Mouse (Mus musculus) megakaryocyte, embryonic 14.5 days (primary cell): ENCODE measurements around the gene Evc. TPM values are rescaled to one million over a fixed set of nuclear protein-coding genes. Genes with fewer than 3 reads are reported as not detected.
A peak's percentile ranks its signal among the peaks of the same experiment; 100 is the strongest.

Experiments used
- H3K27me3 ChIP-seq: replicated peaks from 2 replicates; pipeline ENCODE3; 2012; ENCODE audit warnings: inconsistent platforms
- H3K36me3 ChIP-seq: replicated peaks from 2 replicates; pipeline ENCODE3; 2012; ENCODE audit warnings: low read length, inconsistent platforms, mixed read lengths
- H3K4me1 ChIP-seq: 2 replicates; pipeline ENCODE4 v1.6.1; 2012; ENCODE audit warnings: inconsistent platforms
- H3K4me3 ChIP-seq: replicated peaks from 2 replicates; pipeline ENCODE3; 2012; ENCODE audit warnings: moderate library complexity, mild to moderate bottlenecking, inconsistent platforms
- H3K9me3 ChIP-seq: 2 replicates; pipeline ENCODE4 v1.6.1; 2012; ENCODE audit warnings: inconsistent platforms
- FLI1 ChIP-seq: IDR thresholded peaks from 2 replicates; pipeline ENCODE4 v1.6.1; 2012; ENCODE audit warnings: low read length, inconsistent platforms, mixed read lengths
- GATA1 ChIP-seq: IDR thresholded peaks from 3 replicates; pipeline ENCODE4 v1.6.1; 2012; ENCODE audit warnings: mixed read lengths, low read length, inconsistent platforms, borderline replicate concordance
- polyA plus RNA-seq: library from polyadenylated mRNA; stranded (reverse); fragments of >175 nt; gene quantifications from 2 replicates; pipeline ENCODE4 v1.2.3, GENCODE M21; 2012; ENCODE audit warnings: low replicate concordance; ENCODE audit not compliant: insufficient read depth

The Evc gene
- polyA plus RNA-seq, 1 experiment: 0.08 TPM

DNA sequence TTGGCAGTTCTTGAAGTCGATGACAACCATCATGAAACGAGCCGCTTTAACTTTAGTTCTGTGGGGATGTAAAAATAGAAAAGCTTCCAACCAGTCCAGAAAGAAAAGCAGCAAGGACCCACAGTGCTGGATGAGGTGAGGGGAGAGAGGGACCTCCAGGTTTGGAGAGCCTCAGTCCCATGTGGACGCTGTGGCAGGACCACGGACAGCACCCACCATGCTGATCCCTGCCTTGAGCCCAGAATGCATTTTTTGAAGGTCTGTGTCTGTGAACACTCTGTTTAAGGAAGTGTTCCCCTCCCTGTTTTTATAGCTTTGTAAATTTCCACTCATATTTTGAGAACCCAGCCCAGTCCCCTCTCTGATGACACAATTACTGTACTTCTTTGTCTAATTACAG is 79.5 kb downstream of the Evc start:
- Histone ChIP-seq H3K4me3 (no peak overlapping the region), H3K36me3 (no peaks in the 10 kb centered on the region), H3K9me3 (no peaks in the 10 kb centered on the region), H3K27me3 (peaks cover 2% of the 10 kb centered on the region), H3K4me1 (no peaks in the 10 kb centered on the region)
- TF ChIP-seq FLI1 (no peak), GATA1 (no peak)

DNA sequence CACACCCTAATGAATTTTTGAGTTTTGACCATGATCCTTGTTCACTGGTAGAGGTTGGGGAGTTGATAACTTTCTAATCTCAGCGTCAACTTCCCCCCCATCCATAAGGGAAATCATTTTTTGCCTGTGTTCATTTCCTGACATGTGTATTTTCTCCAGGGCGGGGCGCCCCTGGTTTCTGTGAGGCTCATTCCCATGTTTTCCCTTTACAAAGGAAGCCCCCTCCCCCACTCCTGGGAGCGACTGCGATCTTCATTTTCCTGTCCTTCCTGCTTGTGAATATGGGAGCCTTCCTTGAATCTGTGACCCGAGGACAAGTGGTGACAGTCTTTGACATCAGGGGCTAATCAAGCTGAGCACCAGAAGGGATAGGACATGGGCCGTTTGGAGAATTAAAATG is 79.9 kb downstream of the Evc start:
- no peaks in the 10 kb centered on the region for H3K36me3 ChIP-seq
- H3K9me3 ChIP-seq: no peaks in the 10 kb centered on the region
- TF ChIP-seq GATA1: no peak
- no peak for TF ChIP-seq FLI1
- H3K4me3 ChIP-seq: no peak overlapping the region
- peaks cover 2% of the 10 kb centered on the region for H3K27me3 ChIP-seq
- no peaks in the 10 kb centered on the region for H3K4me1 ChIP-seq

DNA sequence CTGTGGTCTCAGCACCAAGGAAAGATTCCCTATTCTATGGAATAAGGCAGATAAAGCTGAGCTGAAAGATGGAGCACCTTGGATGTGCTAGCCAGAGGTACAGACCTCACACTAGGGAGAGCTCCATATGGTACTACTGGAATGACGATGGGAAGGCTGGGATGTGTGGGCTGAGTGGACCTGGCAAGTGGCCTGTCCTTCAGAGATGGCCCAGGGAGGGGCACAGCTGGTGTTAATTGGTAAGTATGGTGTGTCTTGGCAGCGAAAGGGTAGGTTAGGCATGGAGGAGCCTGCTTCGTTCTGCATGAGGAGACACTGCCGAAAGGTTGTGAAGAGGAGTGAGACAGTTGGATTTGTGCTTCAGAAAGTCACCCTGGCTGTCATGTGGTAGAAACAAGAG is 82.2 kb downstream of the Evc start:
- no peaks in the 10 kb centered on the region for H3K27me3 ChIP-seq

DNA sequence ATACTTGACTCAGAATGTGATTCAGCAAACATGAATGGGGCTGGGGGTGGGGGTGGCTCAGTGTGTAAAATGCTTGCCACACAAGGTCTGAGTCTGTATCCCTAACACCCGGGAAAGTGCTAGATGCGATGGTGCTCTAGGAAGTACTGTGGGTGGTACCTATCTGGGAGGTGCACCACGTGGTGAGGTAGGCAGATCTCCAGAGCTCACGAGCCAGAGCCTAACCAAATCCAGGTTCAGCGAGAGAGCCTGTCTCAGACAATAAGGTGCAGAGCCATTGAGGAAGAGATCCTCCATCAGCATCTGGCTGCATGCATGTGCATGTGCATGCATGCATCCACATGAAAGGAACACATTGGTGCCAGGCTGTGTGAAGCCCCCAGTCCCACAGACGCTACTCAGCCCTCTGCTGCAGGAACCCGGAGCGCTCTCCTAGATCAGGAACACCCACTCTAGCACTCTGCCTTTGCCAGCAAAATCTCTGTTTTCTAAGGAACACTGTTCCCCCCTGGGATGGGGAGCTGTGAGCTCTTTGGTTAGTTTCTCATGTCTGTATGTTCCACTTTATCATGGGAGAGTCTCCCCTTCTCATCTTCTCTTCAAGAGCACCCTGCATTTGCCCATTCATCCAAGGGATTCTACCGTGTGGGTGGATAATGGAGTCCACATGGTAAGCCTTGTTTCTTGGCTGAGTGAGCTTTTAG is 84.4 kb downstream of the Evc start:
- no peak for TF ChIP-seq GATA1
- TF ChIP-seq FLI1: no peak
- Histone ChIP-seq H3K9me3 (no peaks in the 10 kb centered on the region), H3K4me1 (no peaks in the 10 kb centered on the region), H3K4me3 (no peak overlapping the region), H3K36me3 (no peaks in the 10 kb centered on the region), H3K27me3 (peaks cover 13% of the 10 kb centered on the region)

More for the DNA sequence above, 82.2 kb downstream of the Evc start:
- H3K9me3 ChIP-seq: no peaks in the 10 kb centered on the region
- no peaks in the 10 kb centered on the region for H3K36me3 ChIP-seq
- no peaks in the 10 kb centered on the region for H3K4me1 ChIP-seq
- TF ChIP-seq GATA1: no peak
- TF ChIP-seq FLI1: no peak
- H3K4me3 ChIP-seq: no peak overlapping the region

DNA sequence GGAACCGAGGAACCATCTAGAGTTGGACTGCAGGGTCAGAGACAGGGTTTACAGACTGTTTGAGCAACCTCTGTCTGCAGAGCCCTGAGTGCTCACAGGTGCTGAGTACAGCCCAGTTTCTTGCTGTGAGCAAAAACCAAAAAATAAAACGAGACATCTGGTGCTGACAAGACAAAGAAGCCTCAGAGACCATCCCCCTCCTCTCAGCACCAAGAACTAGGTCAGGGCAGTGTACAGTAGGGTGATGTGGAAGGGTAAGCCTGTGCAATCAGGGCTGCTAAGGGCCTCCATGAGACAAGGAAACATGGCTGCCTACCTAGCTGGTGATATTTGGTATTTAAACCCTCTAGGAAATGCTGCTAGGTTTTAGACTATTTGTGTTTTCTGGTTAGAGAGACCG is 85.1 kb downstream of the Evc start:
- Histone ChIP-seq H3K27me3 (peaks cover 18% of the 10 kb centered on the region), H3K4me1 (no peaks in the 10 kb centered on the region; the same call in 1 of the 2 replicates), H3K4me3 (no peak overlapping the region), H3K36me3 (no peaks in the 10 kb centered on the region), H3K9me3 (no peaks in the 10 kb centered on the region)
- TF ChIP-seq GATA1: no peak
- TF ChIP-seq FLI1: no peak

DNA sequence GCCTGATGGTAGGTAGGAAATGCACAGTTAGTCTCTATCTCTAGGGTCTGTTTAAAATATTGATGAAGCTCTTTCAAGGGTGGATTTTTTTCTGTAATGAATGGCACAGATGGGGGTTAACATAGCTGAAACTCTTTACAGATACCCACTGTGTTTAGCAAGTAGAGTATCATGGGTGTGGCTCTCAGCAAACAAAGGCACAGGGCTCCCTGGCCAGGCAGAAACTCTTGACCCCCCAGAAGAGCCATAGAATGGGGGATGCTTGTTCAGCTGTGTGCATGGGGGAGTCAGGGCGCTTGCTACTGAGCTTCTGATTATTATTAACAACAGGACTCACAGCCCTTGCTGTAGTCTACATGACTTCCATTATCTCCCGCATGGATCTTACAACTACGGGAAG is 87.8 kb downstream of the Evc start:
- no peak for TF ChIP-seq GATA1
- no peak for TF ChIP-seq FLI1
- peaks cover 46% of the 10 kb centered on the region for H3K27me3 ChIP-seq
- peaks cover 5% of the 10 kb centered on the region; the same call in 1 of the 2 replicates for H3K4me1 ChIP-seq
- H3K9me3 ChIP-seq: no peaks in the 10 kb centered on the region; the same call in 1 of the 2 replicates
- H3K36me3 ChIP-seq: no peaks in the 10 kb centered on the region
- no peak overlapping the region for H3K4me3 ChIP-seq

DNA sequence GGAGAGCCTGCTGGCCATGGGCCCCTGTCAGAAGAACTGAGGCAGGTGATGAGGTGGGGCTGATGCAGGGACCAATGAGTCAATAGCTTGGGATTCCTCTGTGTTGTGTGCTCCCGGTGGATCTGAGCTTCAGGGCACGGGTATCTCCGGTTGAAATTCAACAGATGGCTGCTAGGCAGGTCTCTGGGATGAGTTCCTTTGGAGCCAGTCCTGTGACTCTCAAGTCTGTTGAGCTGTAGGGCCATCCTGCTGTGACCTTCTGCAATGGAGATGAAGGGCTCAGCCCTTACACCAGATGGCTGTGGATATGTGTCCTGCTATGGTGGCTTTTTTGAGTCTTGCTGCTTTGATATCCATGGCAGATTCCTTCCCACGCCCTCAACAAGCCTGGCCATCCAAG is 89.2 kb downstream of the Evc start:
- Histone ChIP-seq H3K4me1 (peaks cover 5% of the 10 kb centered on the region; the same call in 1 of the 2 replicates), H3K4me3 (no peak overlapping the region), H3K27me3 (peaks cover 60% of the 10 kb centered on the region), H3K9me3 (peaks cover 6% of the 10 kb centered on the region), H3K36me3 (no peaks in the 10 kb centered on the region)
- no peak for TF ChIP-seq GATA1
- TF ChIP-seq FLI1: no peak

DNA sequence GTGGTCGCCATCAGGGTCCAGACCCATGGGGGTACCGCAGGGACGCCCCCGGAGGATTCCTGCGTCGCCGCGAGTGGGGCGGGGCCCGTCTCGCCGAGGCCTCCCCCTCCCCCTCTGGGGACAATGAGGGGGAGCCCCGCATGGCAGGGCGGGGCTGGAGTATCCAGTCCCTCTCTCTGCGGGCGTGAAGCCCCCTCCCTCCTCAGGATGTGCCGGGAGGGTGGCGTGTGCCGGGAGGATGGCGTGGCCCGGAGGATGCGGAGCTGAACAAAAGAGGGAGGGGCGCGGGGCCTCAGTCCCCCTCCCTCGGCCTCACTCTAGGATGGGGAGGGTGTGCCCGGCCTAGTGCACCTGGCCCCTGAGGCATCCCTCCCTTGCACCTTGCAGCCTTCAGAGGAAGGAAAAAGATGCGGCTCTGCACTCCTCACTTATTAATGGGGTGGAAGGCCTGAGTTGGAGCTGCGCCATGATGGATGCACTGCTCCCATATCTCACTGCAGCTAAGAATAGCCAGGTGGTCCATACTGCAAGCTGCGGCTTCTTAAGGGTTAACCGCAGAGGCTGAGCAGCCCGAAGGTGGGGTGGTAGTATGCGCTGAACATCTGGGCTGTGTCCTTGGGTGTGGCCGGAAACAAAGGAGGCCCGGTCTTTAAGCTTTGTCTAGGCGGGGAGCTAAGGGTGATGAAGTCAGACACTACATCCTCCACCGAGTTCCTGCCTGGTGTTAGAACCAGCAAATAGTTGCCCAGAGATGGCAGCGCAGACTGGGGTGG is 90.4 kb downstream of the Evc start:
- H3K27me3 ChIP-seq: peaks cover 71% of the 10 kb centered on the region
- no peak for TF ChIP-seq FLI1
- no peak for TF ChIP-seq GATA1
- peaks cover 11% of the 10 kb centered on the region; the same call in 1 of the 2 replicates for H3K4me1 ChIP-seq
- H3K36me3 ChIP-seq: no peaks in the 10 kb centered on the region
- no peak overlapping the region for H3K4me3 ChIP-seq
- H3K9me3 ChIP-seq: peaks cover 17% of the 10 kb centered on the region

DNA sequence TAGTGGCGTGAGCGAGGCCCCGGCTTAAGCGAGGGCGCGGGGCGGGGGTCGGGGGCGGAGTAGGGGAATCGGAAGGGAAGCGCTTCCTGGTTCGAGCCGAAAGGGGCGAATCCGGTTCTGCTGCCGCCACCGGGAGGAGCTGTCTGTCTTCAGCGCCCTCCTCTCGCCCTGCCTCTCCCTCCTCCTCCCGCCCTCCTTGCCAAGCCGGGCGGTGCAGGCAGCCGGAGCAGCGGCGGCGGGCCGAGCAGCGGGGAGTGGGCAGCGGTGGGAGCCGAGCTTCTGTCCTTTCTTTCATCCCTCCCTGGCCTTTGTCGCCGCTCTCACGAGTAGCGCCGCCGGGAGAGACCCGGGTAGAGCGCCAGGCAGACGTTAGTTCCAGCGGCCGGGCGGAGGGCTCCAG is 91.0 kb downstream of the Evc start:
- Histone ChIP-seq H3K9me3 (peaks cover 19% of the 10 kb centered on the region), H3K27me3 (peaks cover 78% of the 10 kb centered on the region), H3K4me3 (peak overlapping the region; percentile 42), H3K36me3 (no peaks in the 10 kb centered on the region), H3K4me1 (peaks cover 11% of the 10 kb centered on the region; the same call in 1 of the 2 replicates)
- TF ChIP-seq GATA1: no peak
- TF ChIP-seq FLI1: no peak

DNA sequence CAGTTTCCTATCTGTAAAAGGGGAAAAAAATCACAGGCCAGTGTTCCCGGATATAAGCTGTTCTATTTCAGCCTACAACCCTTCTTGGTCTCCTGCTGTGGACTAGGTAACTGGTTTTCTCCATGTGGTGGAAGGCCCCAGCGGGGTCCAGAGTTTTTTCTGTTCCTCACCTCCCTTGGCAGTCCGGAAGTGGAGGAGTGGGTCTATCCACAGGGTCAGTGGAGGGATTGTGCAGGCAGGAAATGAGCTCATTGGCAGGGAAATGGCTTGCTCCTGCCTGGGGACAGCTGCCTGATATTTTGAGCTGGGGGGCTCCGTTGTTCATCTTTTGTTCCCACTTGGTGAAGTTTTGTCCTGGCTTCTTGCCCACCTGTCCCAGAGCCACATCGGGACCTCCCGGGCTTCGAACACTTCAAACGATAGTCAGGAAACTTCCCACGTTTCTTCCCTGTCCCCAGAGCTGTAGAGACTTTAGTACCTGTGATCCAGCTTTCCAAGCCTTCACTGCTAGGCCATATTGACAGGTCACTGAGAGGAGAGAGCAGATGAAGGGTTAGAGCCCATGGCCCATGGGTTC is 91.9 kb downstream of the Evc start:
- Histone ChIP-seq H3K4me1 (peaks cover 11% of the 10 kb centered on the region; the same call in 1 of the 2 replicates), H3K4me3 (no peak overlapping the region), H3K9me3 (peaks cover 19% of the 10 kb centered on the region), H3K36me3 (no peaks in the 10 kb centered on the region), H3K27me3 (peaks cover 83% of the 10 kb centered on the region)
- TF ChIP-seq FLI1 (no peak), GATA1 (no peak)
